Mouse (Mus musculus) c-Kit-positive CD71-negative TER-119-negative erythroid progenitor cells, embryonic 14.5 days (primary cell): ENCODE data around the gene Nos3.

Experiments
- DNase-seq: peaks from one replicate; pipeline ENCODE4 v3.0.0-alpha.2; 2013; ENCODE audit warnings: low read depth

The Nos3 gene

DNA sequence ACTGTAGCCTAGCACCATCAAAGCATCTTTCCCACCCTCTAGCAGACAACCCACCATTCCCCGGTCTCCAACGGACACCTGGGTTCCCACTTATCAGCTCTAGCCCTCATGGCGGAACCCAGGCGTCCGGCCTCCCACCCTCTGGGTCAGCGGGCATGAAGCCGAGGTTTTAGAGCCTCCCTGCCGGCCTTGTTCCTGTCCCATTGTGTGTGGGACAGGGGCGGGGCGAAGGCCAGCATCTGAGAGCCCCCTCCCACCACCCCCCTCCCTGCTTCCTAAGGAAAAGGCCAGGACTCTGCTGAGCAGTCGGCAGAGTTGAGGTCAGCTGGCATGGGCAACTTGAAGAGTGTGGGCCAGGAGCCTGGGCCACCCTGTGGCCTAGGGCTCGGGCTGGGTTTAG lies at the start of gene Nos3:
Gene Nos3 (plus strand): TSS at position 303 of the 400 bp plus-strand sequence.
- DNase-seq, result no peak

DNA sequence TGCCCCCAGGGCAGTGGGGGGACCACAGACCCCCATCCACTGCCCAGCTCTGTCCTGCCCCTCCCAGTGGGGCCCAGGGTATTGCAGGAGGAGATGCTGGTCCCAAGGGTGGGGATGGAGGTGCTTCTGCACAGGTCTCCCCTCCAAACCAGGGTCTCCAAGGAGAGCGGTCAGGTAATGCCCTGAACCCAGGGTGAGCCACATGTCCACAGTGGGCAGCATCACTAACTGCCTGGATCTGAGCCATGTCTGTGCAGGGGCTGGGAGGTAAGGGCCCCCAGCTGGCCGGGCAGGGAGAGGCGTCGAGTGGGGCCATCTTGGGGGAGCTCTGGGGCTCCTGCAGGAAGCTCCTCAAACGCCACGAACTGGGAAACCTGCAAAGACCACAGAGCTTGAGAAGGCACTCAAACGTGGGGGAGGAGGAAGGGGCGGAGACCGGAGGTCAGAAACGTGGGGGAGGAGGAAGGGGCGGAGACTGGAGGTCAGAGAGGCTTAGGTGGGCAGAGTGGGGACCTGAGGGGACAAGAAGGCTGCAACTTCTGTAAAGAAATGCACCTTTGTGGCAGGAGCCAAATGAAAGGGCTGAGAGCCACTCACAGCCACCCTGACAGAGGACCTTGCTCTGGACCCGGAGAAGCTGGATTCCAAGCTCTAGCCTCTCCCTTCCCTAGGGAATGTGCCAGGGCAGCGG lies 44.7 kb upstream of the Nos3 start:
- DNase-seq, result no peak

DNA sequence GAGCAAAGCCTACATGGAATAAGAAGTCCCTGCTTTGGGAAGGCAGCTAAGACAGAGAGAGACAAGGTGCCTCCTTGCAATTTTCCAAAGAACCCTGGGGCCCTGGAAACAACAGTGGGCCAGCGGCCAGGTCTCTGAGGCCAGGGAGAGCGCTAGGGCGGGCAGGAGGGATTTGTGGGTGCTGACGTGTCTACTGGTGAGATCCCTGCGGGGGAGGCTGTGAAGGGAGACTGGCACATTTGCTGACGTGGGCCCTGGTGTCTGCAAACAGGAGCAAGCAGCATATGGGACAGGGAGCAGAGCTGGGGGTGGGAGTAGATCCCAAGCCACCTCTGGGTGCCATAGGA lies 44.2 kb upstream of the Nos3 start:
- no peak for DNase-seq

DNA sequence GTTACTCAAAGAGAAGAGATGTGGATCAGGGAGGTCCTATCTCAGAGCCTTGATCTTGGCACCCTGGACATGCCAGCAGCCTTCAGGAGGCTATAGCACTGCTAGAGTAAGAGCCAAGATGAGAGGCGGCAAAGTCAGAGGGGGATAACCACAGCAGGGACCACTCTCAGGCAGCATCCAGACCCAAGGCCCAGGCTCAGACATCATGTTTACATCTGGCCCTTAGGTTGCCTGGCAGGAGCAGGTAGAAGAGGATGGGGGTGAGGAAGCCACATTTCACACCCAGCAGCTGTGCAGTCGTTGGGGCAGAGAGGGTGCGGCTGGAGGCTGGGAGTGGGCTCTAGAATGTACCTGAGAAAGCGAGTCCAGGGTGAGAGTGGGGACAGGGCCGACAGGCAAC lies 43.7 kb upstream of the Nos3 start:
- no peak for DNase-seq

DNA sequence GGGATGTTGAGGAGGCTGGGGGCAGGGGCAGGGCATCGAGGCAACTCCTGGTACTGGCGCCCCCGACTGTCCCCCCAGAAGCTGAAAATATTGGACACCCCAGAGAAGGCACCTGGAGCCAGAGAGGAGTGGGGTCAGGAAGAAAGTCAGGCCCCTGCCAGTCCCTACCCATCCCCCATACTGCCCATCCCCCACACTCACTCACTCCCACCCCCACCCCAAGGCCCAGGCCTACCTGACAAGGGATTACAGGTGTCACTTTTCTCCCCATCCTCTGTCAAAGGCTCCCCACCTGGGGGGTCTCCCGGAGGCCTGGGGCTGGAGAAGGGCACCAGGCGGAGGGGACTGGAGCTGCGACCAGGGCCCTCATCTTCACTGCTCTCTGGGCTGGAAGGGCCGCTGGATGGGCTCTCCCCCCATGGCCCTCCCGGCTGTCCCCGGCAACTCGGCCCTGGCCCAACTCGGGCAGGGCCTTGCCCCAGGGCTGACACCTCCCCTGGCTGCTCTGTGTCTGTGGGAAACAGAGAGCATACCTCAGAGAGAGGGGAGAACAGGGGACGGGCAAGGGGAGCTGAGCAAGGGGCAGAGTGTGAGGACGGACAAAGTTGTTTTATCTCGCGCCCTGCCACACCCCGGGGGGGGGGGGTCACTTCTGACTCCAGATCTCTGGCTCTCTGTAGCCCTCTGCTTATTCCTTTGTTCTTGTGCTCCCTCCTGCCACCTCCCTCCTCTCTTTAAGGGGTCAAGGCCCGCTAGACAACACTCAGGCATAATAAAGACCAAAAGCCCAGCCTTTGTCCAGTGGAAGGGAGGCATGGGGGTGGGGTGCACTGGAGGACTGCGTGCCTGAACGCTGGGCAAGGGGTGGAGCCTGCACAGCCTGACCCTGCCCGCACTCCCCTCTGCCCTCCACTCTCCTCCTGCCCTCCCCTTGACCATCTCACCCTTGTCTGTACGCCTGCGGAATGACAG lies 42.6 kb upstream of the Nos3 start:
- DNase-seq, result no peak

DNA sequence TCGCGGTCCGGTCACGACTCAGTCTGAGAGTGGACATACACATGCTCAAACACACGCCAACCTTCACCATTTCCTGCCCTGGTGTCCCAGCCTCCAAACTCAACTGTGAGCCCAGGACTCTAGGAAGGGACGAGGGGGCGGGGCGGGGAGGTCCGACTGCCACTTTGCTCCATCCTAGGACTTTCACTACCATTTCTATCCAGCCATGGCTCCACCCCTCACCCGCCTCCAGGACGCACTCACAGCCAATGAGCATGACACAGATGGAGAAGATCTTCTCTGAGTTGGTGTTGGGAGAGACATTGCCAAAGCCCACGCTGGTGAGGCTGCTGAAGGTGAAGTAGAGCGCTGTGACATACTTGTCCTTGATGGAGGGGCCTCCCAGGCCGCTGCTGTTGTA lies 39.4 kb upstream of the Nos3 start:
- no peak for DNase-seq

DNA sequence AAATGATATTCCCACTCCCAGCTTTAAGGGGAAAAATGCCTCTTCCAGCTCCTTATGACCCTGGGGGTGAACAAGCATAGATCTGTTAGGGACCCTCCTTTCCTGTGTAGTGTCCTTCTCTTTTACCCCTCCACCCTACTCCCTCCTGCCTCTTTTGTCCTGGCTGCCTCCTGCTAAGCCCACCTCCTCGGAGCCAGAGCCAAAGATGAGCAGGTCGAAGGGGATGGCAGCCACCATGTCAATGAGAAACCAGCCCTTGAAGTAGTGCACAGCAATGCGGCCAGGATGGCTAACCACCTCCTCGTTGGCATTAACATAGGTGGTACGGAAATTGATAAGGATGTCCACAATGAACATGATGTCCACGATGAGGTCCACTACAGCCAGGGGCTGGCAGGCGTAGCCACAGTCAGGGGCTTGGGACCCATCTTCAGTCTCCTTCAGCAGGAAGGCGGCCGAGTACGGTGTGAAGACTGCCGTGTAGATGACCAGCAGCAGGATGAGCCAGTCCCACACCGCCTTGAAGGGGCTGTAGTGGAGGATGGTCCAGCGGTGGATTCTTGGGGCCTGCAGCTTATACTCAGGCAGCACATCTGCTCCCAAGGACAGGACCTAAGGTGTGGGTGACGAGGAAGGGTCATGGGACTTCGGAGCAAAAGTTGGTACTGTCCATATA lies 38.3 kb upstream of the Nos3 start:
- DNase-seq, result no peak

DNA sequence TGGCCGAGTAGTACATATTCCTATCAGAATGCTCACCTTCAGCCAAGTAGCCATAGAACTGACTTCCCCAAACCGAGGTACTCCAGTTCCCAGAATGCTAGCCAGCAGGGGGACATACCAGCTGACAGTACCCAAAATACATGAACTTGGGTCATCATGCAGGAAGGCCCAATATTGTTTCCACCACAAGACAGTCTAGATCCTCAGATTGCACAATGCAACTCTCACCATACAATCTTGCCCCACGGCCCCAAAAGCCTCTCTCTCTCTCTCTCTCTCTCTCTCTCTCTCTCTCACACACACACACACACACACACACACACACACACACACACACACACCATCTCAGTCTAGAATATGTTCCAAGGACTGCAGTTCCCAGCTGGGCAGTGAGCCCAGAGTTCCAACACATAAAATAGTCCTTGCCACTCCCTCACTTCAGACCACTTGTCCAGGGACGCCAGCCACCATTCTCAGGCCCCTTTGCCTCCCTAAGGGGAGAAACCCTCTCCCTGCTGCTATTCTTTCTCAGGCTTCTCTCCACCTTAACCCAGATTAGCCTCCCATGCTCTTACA lies 37.7 kb upstream of the Nos3 start:
- DNase-seq, result no peak

DNA sequence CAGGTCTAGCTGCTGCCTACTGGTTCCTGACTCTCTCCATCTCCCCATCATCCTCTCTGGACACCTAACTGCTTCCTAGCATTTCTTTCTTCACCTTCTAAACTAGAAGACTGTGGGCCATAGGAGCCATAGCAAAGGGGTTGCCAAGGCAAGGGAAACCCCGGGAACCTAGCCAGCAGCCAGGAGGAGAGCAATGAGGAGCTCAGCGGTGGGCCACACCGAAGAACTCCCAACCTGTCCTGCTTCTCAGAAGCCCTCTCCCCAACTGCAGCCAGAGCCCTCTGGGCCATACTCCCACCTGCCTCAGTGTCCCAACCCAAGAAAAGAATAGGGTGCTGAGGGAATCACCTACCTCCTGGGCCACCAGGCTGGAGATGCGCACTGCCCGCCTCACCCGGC lies 35.8 kb upstream of the Nos3 start:
- no peak for DNase-seq

DNA sequence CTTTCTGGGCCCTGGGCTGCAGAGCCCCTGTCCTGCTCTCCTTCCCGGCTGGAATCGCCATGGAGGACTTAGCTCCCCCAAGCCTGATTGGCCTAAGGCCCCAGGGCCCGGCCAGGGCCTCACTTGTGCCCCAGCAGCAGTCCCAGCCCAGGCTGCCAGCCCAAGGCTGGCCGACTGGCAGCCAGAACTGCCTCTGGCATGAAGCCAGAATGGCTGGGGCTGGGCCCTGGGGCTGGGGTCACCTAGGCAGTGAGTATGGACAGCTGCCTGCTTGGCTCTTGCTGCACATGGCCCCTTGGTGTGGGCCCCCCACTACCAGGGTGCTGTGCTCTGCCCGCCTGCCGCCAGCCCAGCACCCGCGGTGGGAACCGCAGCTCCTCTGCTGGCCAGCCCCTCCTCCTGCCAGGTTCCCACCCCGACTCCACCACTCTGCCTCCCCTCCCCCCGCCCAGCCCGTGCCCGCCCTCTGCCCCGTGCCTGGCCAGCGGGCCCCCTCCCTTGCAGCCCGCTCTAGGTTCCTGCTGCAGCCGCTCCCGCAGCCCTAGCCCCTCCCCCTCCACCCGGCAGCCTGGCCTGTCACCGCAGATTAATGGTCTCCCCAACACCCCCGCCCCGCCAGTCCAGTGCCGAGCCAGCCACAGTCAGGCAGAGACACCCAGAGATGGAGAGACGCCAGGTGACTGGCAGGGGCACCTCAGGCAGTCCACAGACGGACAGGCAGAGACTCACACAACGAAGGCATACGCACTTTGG lies 35.2 kb upstream of the Nos3 start:
- DNase-seq, result no peak

DNA sequence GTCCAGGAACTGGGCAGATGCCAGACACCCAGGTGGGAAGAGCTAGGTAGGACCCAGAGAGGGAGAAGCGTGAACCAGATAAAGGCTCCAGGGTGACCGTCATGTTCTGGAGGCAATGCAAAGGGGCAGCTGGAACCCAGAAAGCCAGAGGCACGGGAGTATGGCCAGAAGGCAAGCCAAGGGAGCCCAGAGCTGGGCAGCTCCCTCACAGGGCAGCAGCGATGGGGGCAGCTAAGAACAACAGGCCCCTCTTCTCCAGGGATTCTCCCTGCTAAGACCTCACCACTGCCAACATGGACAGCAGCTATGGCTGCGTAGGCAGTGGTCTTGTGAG lies 34.7 kb upstream of the Nos3 start:
- no peak for DNase-seq

DNA sequence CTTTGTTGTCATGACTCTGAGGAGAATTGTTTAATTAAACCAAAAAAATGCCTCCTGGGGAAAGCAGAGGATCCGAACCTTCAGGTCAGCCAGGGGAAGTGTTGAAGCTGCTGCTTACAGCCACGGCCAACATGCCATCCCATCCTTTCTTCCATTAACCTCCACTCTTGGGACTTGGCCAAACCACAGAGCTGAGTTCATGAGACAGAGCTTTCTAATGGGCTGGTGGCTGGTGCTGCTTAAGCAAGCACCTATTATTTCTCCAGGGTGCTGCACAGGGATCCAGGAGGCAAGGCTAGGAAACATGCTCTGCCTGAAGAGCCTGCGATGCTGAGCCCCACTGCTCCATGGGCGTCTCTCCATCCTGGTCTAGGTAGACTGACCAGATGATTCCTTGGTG lies 32.2 kb upstream of the Nos3 start:
- no peak for DNase-seq

DNA sequence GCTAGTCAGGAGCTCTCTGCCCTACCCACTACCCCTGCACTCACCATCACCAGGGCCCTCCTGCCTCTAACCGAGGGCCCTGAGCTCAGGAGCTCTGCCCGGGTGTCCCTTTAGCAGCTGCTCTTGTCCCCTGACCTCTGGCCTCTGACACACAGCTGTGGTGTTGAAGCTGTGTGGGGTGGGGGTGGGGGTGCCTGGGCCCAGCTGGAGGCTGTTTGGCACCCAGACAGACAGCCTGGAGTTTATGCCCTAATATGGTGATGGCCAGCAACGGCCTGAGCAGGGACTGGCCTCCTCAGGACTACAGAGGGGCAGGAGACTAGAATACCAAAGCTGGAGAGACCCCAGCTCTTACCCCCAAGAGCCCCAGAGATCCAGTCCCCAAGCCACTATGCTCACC lies 29.9 kb upstream of the Nos3 start:
- DNase-seq, result no peak

DNA sequence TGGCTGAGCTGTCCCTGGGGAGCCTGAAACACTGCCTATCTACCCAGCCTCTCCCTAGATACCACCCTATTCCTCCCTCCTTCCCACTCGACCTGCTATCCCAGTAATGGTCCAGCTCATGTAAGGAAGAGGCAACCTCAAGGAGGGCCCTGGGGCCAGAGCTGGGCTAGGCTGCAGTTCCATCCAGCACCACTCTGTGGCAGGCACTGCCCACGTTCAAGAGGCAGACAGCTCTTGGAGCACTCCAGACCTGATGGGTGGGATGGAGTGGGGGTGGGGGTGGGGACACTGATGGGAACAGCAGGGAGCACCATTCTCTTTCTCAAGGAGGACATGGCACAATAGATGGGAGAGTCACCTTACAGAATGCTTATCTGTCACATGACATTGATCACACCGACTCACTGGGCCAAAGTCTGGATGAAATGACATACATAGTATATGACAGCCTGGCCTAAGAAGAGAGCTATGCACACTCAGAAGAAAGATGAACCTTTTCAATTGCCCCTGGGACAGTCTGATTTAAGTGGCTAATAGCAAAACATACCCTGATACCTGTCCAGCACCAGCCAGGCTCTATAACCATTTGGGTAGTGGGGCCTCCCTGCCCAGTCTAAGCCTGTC lies 28.6 kb upstream of the Nos3 start:
- no peak for DNase-seq

DNA sequence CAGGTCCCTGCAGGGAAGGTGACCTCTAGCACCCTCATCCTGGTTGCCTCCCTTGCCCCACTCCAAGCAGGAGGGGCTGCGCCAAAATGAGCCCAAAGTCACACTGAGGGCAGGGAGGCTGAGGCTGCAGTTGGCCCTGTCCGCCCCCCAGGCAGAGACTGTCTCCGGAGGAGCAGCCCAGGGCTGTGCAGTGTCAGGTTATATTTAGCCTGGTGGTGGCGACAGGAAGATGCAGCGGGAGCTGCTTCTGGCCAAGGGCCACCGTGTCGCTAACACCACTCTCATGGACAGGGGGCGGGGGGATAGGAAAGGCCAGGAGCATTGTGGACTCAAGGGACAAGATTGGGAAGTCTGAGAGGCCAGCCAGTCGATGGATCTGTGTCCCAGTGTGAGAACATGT lies 27.2 kb upstream of the Nos3 start:
- DNase-seq, result no peak

DNA sequence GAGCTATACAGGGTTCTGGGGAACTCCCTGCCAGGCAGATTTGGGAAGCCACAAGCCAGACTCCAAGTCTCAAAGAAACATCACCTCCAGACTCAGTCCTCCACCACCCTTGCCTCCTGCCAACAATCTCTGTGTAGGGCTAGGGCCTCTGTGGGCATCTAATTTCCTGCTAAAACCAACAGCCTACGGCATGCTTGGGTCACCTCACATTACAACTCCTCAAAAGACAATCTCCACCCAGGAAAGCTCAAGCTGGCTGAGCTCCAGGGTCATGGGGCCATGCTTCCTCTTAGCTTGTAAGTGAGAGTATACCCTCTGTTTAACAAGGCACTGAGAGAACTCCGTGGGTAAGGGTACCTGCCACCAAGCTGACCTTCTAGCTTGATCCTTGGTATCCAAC lies 26.8 kb upstream of the Nos3 start:
- no peak for DNase-seq

DNA sequence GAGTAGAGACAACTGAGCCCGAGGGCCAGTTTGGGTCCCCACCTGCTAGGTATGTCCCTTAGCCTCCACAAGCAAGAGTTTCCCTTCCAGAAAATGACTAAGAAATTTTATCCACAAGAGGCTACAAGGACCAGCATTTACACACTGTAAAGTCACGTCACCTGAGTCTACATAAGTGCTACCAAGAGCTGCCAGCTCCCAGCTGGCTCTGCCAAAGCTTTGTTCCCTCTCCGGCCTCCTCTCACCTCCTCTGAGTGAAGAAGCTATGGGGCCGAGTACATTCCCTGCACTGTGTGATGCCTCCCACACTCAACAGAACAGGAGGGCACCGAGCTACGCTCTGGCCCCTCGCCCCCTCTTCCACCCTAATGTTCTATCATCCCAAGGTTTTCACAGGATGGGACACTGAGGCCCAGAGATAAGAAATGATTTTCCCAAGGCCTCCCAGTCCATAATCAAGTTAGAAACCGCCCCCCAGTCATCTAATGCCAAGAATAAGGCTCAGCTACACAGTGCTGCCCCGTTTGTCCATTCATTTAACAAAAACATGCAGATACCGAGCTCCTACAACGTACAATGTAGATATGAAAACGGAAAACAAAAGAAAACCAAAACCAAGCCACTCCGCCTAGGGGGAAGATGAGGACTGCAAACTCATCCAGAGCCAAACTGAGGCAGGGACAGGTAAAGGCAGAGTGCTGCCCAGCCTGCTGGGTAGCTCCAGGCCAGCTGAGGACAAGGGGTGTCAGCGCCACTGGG lies 22.2 kb upstream of the Nos3 start:
- DNase-seq, result no peak

DNA sequence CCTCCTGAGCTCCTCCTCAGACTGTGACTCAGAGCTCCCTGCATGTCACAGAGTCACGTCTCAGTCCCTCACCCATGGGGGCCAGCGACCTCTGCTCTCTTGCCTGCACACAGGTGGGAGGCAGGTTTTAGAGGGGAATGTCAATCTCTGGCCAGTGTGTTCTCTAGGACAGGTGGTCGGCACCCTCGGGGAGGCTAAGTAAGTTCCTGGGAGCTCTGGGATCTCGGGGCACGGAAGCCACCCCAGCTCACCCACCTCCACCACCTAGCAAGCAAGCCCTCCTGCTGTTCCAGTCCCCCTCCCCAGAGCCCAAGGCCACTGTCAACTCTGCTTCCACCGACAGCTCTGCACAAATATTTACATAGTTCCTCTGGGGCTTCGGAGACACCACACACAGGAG lies 21.6 kb upstream of the Nos3 start:
- no peak for DNase-seq

DNA sequence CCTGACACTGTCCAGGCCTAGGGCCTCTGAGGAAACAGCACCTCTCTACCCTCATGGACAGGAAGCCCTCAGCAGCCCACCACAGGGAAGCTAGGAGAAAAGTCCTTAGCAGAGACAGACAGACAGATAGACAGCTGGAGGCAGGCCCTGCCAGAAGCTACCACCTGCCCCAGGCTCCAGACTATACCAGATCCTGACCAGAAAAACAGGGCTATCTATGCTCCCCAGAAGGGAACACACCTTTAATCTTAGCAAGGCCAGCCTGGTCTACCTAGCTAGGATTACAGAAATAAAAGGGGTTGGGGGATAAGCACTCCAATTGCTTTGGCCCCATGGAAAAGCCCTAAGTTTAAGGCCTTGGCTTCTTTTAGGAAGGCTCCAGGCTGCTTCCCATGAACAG lies 21.2 kb upstream of the Nos3 start:
- DNase-seq, result no peak

DNA sequence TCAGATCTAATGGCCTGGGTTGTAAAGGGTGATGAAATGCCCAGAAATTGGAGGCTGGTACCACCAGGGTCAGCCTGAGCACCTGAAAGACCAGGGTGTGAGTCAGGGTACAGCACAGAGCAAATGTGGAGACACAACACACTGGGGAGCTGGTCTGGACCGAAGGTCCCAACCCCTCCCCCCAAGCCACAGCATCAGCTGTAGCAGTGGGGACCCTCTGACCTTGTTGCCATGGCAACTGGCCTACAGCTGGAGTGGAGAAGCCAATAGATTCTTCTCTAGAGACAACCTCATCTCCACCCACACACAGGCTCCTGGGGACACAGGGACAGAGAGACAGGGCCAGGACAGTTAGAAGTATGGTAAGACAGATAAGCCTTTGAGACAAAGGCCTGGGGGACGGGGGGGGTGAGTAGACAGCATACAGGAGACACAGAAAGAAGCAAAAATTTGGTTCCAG lies 20.6 kb upstream of the Nos3 start:
- DNase-seq, result no peak
